Mouse (Mus musculus) intestine, embryonic 15.5 days (tissue): ENCODE measurements around the gene Pnisr. TPM values are rescaled to one million over a fixed set of nuclear protein-coding genes. Genes with fewer than 3 reads are reported as not detected.
A peak's percentile ranks its signal among the peaks of the same experiment; 100 is the strongest.

Experiments
- ATAC-seq: fragments of 200-750 bp; cut with Nextera tagmentation; 2 replicates; pipeline ENCODE4 v1.8.0; 2017; ENCODE audit warnings: moderate TSS enrichment, moderate library complexity
- H3K27ac ChIP-seq: fragments of 300-500 bp; sonication (generic); 2 replicates; pipeline ENCODE4 v1.5.1; 2015; ENCODE audit warnings: mild to moderate bottlenecking, inconsistent platforms
- H3K27me3 ChIP-seq: fragments of 300-500 bp; sonication (generic); replicated peaks from 2 replicates; pipeline ENCODE4 v1.6.1; 2015; ENCODE audit warnings: inconsistent platforms
- H3K36me3 ChIP-seq: fragments of 300-500 bp; sonication (generic); 2 replicates; pipeline ENCODE4 v1.6.1; 2015; ENCODE audit warnings: inconsistent platforms
- H3K4me1 ChIP-seq: fragments of 300-500 bp; sonication (generic); replicated peaks from 2 replicates; pipeline ENCODE4 v1.6.1; 2015; ENCODE audit warnings: inconsistent platforms
- H3K4me2 ChIP-seq: fragments of 300-500 bp; sonication (generic); replicated peaks from 2 replicates; pipeline ENCODE4 v1.6.1; 2015; ENCODE audit warnings: mild to moderate bottlenecking, inconsistent platforms
- H3K4me3 ChIP-seq: fragments of 300-500 bp; sonication (generic); replicated peaks from 2 replicates; pipeline ENCODE4 v1.5.1; 2015; ENCODE audit warnings: inconsistent platforms
- H3K9ac ChIP-seq: fragments of 300-500 bp; sonication (generic); 2 replicates; pipeline ENCODE4 v1.6.1; 2015; ENCODE audit warnings: inconsistent platforms
- H3K9me3 ChIP-seq: fragments of 300-500 bp; sonication (generic); 2 replicates; pipeline ENCODE4 v1.6.1; 2016; ENCODE audit warnings: inconsistent platforms
- WGBS: fragments of 180-500 bp; shearing (Covaris S2); methylation state at CpG from one replicate; pipeline ENCODE4 v1.1.7; 2015; 5-methylcytosine and 5-hydroxymethylcytosine counted together
- polyA plus RNA-seq: library from polyadenylated mRNA; unstranded; fragments of >200 nt; fragmentation: Nextera tagmentation; extraction: Ambion mirVana; gene quantifications from 2 replicates; pipeline ENCODE4 v1.2.1, GENCODE M21; 2015

Pnisr gene
- polyA plus RNA-seq, result 101 and 102 TPM in 2 replicates

GRCm38 (mm10) chr4:21847481-21848286, at the start of gene Pnisr:
Pnisr (plus strand) TSS chr4:21847583.
- Histone ChIP-seq H3K9ac (peak within 1 kb of the TSS; percentile 87), H3K9me3 (no peaks in the 10 kb centered on the region), H3K4me3 (peak within 1 kb of the TSS; percentile 78), H3K4me1 (peaks cover 5% of the 10 kb centered on the region), H3K36me3 (no peaks in the 10 kb centered on the region), H3K4me2 (peak within 1 kb of the TSS; percentile 58), H3K27ac (peak within 1 kb of the TSS; percentile 95), H3K27me3 (no peaks in the 10 kb centered on the region)
- ATAC-seq, result peak; percentile 98
- under 1% methylated on average over 50 of the region's 50 CpGs for WGBS

- peaks cover 18% of the 10 kb centered on the region; the same call in 1 of the 2 replicates for H3K36me3 ChIP-seq
- H3K4me2 ChIP-seq, result no peak overlapping the region
- no peaks in the 10 kb centered on the region for H3K4me1 ChIP-seq
- no peak for ATAC-seq
- 95% methylated on average over 1 of the region's 1 CpGs for WGBS
- H3K4me3 ChIP-seq, result no peak overlapping the region
- H3K27me3 ChIP-seq, result no peaks in the 10 kb centered on the region
- H3K27ac ChIP-seq, result no peak overlapping the region
- H3K9ac ChIP-seq, result no peak overlapping the region
- H3K9me3 ChIP-seq, result no peaks in the 10 kb centered on the region
These were observed 46.4 kb upstream of the Pnisr start for GRCm38 (mm10) chr4:21801013-21801412.

- ATAC-seq, result no peak
- Histone ChIP-seq H3K27ac (no peak overlapping the region), H3K9ac (no peak overlapping the region), H3K36me3 (peaks cover 18% of the 10 kb centered on the region; the same call in 1 of the 2 replicates), H3K27me3 (no peaks in the 10 kb centered on the region), H3K4me3 (no peak overlapping the region), H3K9me3 (no peaks in the 10 kb centered on the region), H3K4me2 (no peak overlapping the region), H3K4me1 (no peaks in the 10 kb centered on the region)
- 91% methylated on average over 2 of the region's 2 CpGs for WGBS
These were observed 45.8 kb upstream of the Pnisr start for GRCm38 (mm10) chr4:21801620-21802019.

- Histone ChIP-seq H3K36me3 (0 out of 2 replicates have a peak, but pooled peaks cover 6% of the 10 kb centered on the region), H3K27me3 (no peaks in the 10 kb centered on the region), H3K9me3 (no peaks in the 10 kb centered on the region), H3K4me3 (no peak overlapping the region), H3K4me1 (no peaks in the 10 kb centered on the region), H3K27ac (no peak overlapping the region), H3K4me2 (no peak overlapping the region), H3K9ac (no peak overlapping the region)
- ATAC-seq, result no peak
- 74% methylated on average over 5 of the region's 5 CpGs for WGBS
These were observed 40.2 kb upstream of the Pnisr start for GRCm38 (mm10) chr4:21807204-21807603.

- Histone ChIP-seq H3K27ac (no peak overlapping the region), H3K4me2 (no peak overlapping the region), H3K4me1 (no peaks in the 10 kb centered on the region), H3K27me3 (no peaks in the 10 kb centered on the region), H3K9me3 (no peaks in the 10 kb centered on the region), H3K9ac (no peak overlapping the region), H3K36me3 (no peaks in the 10 kb centered on the region), H3K4me3 (no peak overlapping the region)
- 75% methylated on average over 3 of the region's 3 CpGs for WGBS
- ATAC-seq, result peak; percentile 36; the same call in 1 of the 2 replicates
These were observed 36.8 kb upstream of the Pnisr start for GRCm38 (mm10) chr4:21810608-21811007.

GRCm38 (mm10) chr4:21812635-21813034, 34.7 kb upstream of the Pnisr start:
- Histone ChIP-seq H3K27ac (no peak overlapping the region), H3K9me3 (no peaks in the 10 kb centered on the region), H3K36me3 (no peaks in the 10 kb centered on the region), H3K4me2 (no peak overlapping the region), H3K9ac (no peak overlapping the region), H3K4me3 (no peak overlapping the region), H3K4me1 (no peaks in the 10 kb centered on the region), H3K27me3 (no peaks in the 10 kb centered on the region)
- no peak for ATAC-seq
- 90% methylated on average over 6 of the region's 6 CpGs for WGBS

GRCm38 (mm10) chr4:21814029-21814428, 33.4 kb upstream of the Pnisr start:
- H3K36me3 ChIP-seq, result no peaks in the 10 kb centered on the region
- no peaks in the 10 kb centered on the region for H3K4me1 ChIP-seq
- ATAC-seq, result peak; percentile 78
- no peaks in the 10 kb centered on the region for H3K27me3 ChIP-seq
- no peak overlapping the region for H3K9ac ChIP-seq
- no peak overlapping the region for H3K4me3 ChIP-seq
- H3K9me3 ChIP-seq, result no peaks in the 10 kb centered on the region
- no peak overlapping the region for H3K27ac ChIP-seq
- WGBS, result 40% methylated on average over 2 of the region's 2 CpGs
- H3K4me2 ChIP-seq, result no peak overlapping the region

GRCm38 (mm10) chr4:21826616-21827015, 20.8 kb upstream of the Pnisr start:
- H3K4me3 ChIP-seq, result no peak overlapping the region
- H3K4me1 ChIP-seq, result no peaks in the 10 kb centered on the region
- no peaks in the 10 kb centered on the region for H3K27me3 ChIP-seq
- H3K4me2 ChIP-seq, result no peak overlapping the region
- H3K9me3 ChIP-seq, result no peaks in the 10 kb centered on the region
- peaks cover 8% of the 10 kb centered on the region; the same call in 1 of the 2 replicates for H3K36me3 ChIP-seq
- 68% methylated on average over 2 of the region's 2 CpGs for WGBS
- no peak overlapping the region for H3K27ac ChIP-seq
- no peak overlapping the region for H3K9ac ChIP-seq
- no peak for ATAC-seq

- Histone ChIP-seq H3K27me3 (no peaks in the 10 kb centered on the region), H3K36me3 (no peaks in the 10 kb centered on the region; the same call in 1 of the 2 replicates), H3K9ac (no peak overlapping the region), H3K4me3 (no peak overlapping the region), H3K9me3 (no peaks in the 10 kb centered on the region), H3K27ac (no peak overlapping the region), H3K4me1 (no peaks in the 10 kb centered on the region), H3K4me2 (no peak overlapping the region)
- no peak for ATAC-seq
- WGBS, result 93% methylated on average over 8 of the region's 8 CpGs
These were observed 14.5 kb upstream of the Pnisr start for GRCm38 (mm10) chr4:21832844-21833243.

- WGBS, result under 1% methylated on average over 24 of the region's 24 CpGs
- peak overlapping the region; percentile 95 for H3K27ac ChIP-seq
- H3K4me1 ChIP-seq, result peaks cover 5% of the 10 kb centered on the region
- no peaks in the 10 kb centered on the region for H3K36me3 ChIP-seq
- H3K27me3 ChIP-seq, result no peaks in the 10 kb centered on the region
- H3K9ac ChIP-seq, result peak overlapping the region; percentile 87
- ATAC-seq, result peak; percentile 93
- H3K4me2 ChIP-seq, result peak overlapping the region; percentile 48
- peak overlapping the region; percentile 78 for H3K4me3 ChIP-seq
- H3K9me3 ChIP-seq, result no peaks in the 10 kb centered on the region
These were observed 876 bp downstream of the Pnisr start for GRCm38 (mm10) chr4:21848287-21848630.

- no peaks in the 10 kb centered on the region for H3K9me3 ChIP-seq
- no peak overlapping the region for H3K4me2 ChIP-seq
- WGBS, result 75% methylated on average over 1 of the region's 1 CpGs
- no peaks in the 10 kb centered on the region for H3K27me3 ChIP-seq
- no peak for ATAC-seq
- no peak overlapping the region for H3K27ac ChIP-seq
- no peak overlapping the region for H3K4me3 ChIP-seq
- no peaks in the 10 kb centered on the region for H3K4me1 ChIP-seq
- H3K36me3 ChIP-seq, result peaks cover 19% of the 10 kb centered on the region
- H3K9ac ChIP-seq, result no peak overlapping the region
These were observed 10.1 kb downstream of the Pnisr start for GRCm38 (mm10) chr4:21857481-21857880.

GRCm38 (mm10) chr4:21865226-21865625, 17.8 kb downstream of the Pnisr start:
- Histone ChIP-seq H3K4me3 (no peak overlapping the region), H3K4me1 (no peaks in the 10 kb centered on the region), H3K4me2 (no peak overlapping the region), H3K9me3 (no peaks in the 10 kb centered on the region), H3K27ac (no peak overlapping the region), H3K9ac (no peak overlapping the region), H3K27me3 (no peaks in the 10 kb centered on the region), H3K36me3 (peaks cover 30% of the 10 kb centered on the region)
- 94% methylated on average over 1 of the region's 1 CpGs for WGBS
- ATAC-seq, result no peak

- no peak overlapping the region for H3K4me3 ChIP-seq
- H3K36me3 ChIP-seq, result peaks cover 5% of the 10 kb centered on the region
- no peaks in the 10 kb centered on the region for H3K27me3 ChIP-seq
- no peaks in the 10 kb centered on the region for H3K4me1 ChIP-seq
- ATAC-seq, result no peak
- no peak overlapping the region for H3K27ac ChIP-seq
- WGBS, result 15% methylated on average over 6 of the region's 6 CpGs
- H3K9me3 ChIP-seq, result no peaks in the 10 kb centered on the region
- H3K9ac ChIP-seq, result no peak overlapping the region; the same call in 1 of the 2 replicates
- peak overlapping the region; percentile 63 for H3K4me2 ChIP-seq
These were observed 31.4 kb downstream of the Pnisr start for GRCm38 (mm10) chr4:21878776-21879175.
